Mouse (Mus musculus) lung, adult 2 months (tissue): ENCODE measurements around the gene Mbl2.

Source experiments
- CTCF ChIP-seq: fragments of 200-500 bp; IDR thresholded peaks from 2 replicates; pipeline ENCODE4 v1.5.1; 2011; ENCODE audit warnings: mild to moderate bottlenecking, low read length, control low read depth; ENCODE audit not compliant: insufficient read depth
- POLR2A ChIP-seq: fragments of 200-500 bp; IDR thresholded peaks from 2 replicates; pipeline ENCODE4 v1.6.1; 2011; ENCODE audit warnings: low read depth, mild to moderate bottlenecking, control low read depth, low read length, borderline replicate concordance; ENCODE audit errors: extremely low read depth

GRCm38 (mm10) chr19:30205159-30205816, 27.5 kb upstream of the Mbl2 start:
- TF ChIP-seq CTCF (peak; percentile 84), POLR2A (no peak)
